23 mouse cellular contexts compared by ENCODE assay signal in genomic region chr13:111925349-111925748, GRCm38 (mm10).
DNase-seq lines count a peak whose midpoint lies in the region; ATAC-seq and TF ChIP-seq lines count a peak whose summit lies in the region.
"Had no signal": no experiment of that assay in that cellular context is flagged by ENCODE, and none has a peak within 500 bp of the region (broad histone marks: within the 10 kb centered on the region; RNA-seq: fewer than 3 reads in every experiment).

No protein-coding gene starts in this region.

- no peak overlapping the region for H3K9ac ChIP-seq in hindbrain, embryonic 16.5 days (ENCODE audit: low read depth, low read length)
- no peak overlapping the region for H3K9ac ChIP-seq in forebrain, embryonic 12.5 days
- H3K9ac ChIP-seq: embryonic facial prominence, embryonic 13.5 days; heart, embryonic 15.5 days; lung, embryonic 14.5 days; neural tube, embryonic 12.5 days had no signal

- no peak overlapping the region for H3K4me2 ChIP-seq in hindbrain, embryonic 16.5 days (ENCODE audit: low read length)
- H3K4me2 ChIP-seq in forebrain, embryonic 12.5 days = no peak overlapping the region
- H3K4me2 ChIP-seq: embryonic facial prominence, embryonic 13.5 days; heart, embryonic 15.5 days; lung, embryonic 14.5 days; midbrain, embryonic 11.5 days; neural tube, embryonic 12.5 days had no signal

- no peak for TF ChIP-seq POLR2A in brain, embryonic 14.5 days (IDR thresholded peaks at IDR 0.05; ENCODE audit: borderline replicate concordance, extremely low read depth, insufficient read depth, insufficient read length, poor library complexity, severe bottlenecking)

- H3K4me3 ChIP-seq in hindbrain, embryonic 16.5 days (ENCODE audit: low read length) = no peak overlapping the region
- no peak overlapping the region for H3K4me3 ChIP-seq in hindbrain, embryonic 10.5 days
- no peak overlapping the region for H3K4me3 ChIP-seq in forebrain, embryonic 12.5 days (replicated peaks)
- H3K4me3 ChIP-seq: embryonic facial prominence, embryonic 13.5 days; heart, adult 2 months; heart, embryonic 15.5 days; limb, embryonic 10.5 days; neural tube, embryonic 12.5 days had no signal

- no peaks in the 10 kb centered on the region for H3K9me3 ChIP-seq in hindbrain, embryonic 16.5 days (ENCODE audit: control insufficient read depth, low read length)
- peaks cover 17% of the 10 kb centered on the region for H3K9me3 ChIP-seq in hindbrain, embryonic 10.5 days
- H3K9me3 ChIP-seq in forebrain, embryonic 12.5 days = peaks cover 5% of the 10 kb centered on the region; the same call in 1 of the 2 replicates
- H3K9me3 ChIP-seq: G1E; heart, embryonic 15.5 days had no signal

- H3K36me3 ChIP-seq in hindbrain, embryonic 16.5 days (ENCODE audit: control insufficient read depth, insufficient read depth, low read length) = no peaks in the 10 kb centered on the region
- no peaks in the 10 kb centered on the region for H3K36me3 ChIP-seq in hindbrain, embryonic 10.5 days
- 0 out of 2 replicates have a peak, but pooled peaks cover 3% of the 10 kb centered on the region for H3K36me3 ChIP-seq in forebrain, embryonic 12.5 days (replicated peaks)
- H3K36me3 ChIP-seq: embryonic facial prominence, embryonic 13.5 days; G1E; heart, embryonic 15.5 days; neural tube, embryonic 12.5 days had no signal

- WGBS in hindbrain, embryonic 16.5 days = 70% methylated on average over 7 of the region's 7 CpGs
- WGBS in hindbrain, embryonic 10.5 days = 96% methylated on average over 7 of the region's 7 CpGs
- WGBS in forebrain, embryonic 12.5 days = 93% methylated on average over 7 of the region's 7 CpGs

- ATAC-seq in hindbrain, embryonic 16.5 days = peak; percentile 40; the same call in 1 of the 2 replicates
- peak; percentile 45; the same call in 1 of the 2 replicates for ATAC-seq in erythroblast, adult 5-6 weeks (replicated peaks; ENCODE audit: low FRiP score, poor library complexity, severe bottlenecking)
- no peak for ATAC-seq in forebrain, embryonic 12.5 days (ENCODE audit: low FRiP score)
- ATAC-seq: activated CD4-positive, CD25-positive, alpha-beta regulatory T cell, adult 4 months had no signal

- H3K27ac ChIP-seq in hindbrain, embryonic 16.5 days (ENCODE audit: low read depth, low read length) = 0 out of 2 replicates have a peak overlapping the region, but pooled peaks have one; percentile 21
- no peak overlapping the region for H3K27ac ChIP-seq in hindbrain, embryonic 10.5 days
- no peak overlapping the region for H3K27ac ChIP-seq in forebrain, embryonic 12.5 days
- H3K27ac ChIP-seq: embryonic facial prominence, embryonic 13.5 days; heart, adult 2 months; heart, embryonic 15.5 days; limb, embryonic 10.5 days; neural tube, embryonic 12.5 days had no signal

- DNase-seq in hindbrain, embryonic 10.5 days (ENCODE audit: low spot score) = no peak
- DNase-seq in brain, embryonic 14.5 days (ENCODE audit: low read depth) = peak; percentile 33
- peak; percentile 25 for DNase-seq in cerebellum, adult 8-10 months
- DNase-seq in spleen, postnatal 4 days (ENCODE audit: low spot score in 2 of 2) = no peak
- no peak for DNase-seq in adrenal gland, adult 8-10 months
- DNase-seq: adrenal gland, postnatal 25 days; heart, adult 2 months; kidney, adult 9 months; kidney, postnatal 25 days; lung, embryonic 14.5 days; lung, postnatal 4 days; spleen, adult 18-20 months; thymus, adult 18-20 months had no signal

- H3K27me3 ChIP-seq in hindbrain, embryonic 16.5 days (replicated peaks; ENCODE audit: control insufficient read depth, insufficient read depth, low read length) = no peaks in the 10 kb centered on the region
- H3K27me3 ChIP-seq in hindbrain, embryonic 10.5 days (ENCODE audit: insufficient read depth, poor library complexity, severe bottlenecking) = no peaks in the 10 kb centered on the region
- no peaks in the 10 kb centered on the region for H3K27me3 ChIP-seq in forebrain, embryonic 12.5 days
- H3K27me3 ChIP-seq: embryonic facial prominence, embryonic 13.5 days; heart, embryonic 15.5 days; neural tube, embryonic 12.5 days had no signal

- no peak for TF ChIP-seq CTCF in brain, embryonic 14.5 days (IDR thresholded peaks at IDR 0.05; ENCODE audit: borderline replicate concordance, extremely low read depth, insufficient read depth, insufficient read length)

- H3K4me1 ChIP-seq in hindbrain, embryonic 16.5 days (ENCODE audit: control insufficient read depth, insufficient read depth, low read depth, low read length) = no peaks in the 10 kb centered on the region
- H3K4me1 ChIP-seq in hindbrain, embryonic 10.5 days (replicated peaks) = 0 out of 2 replicates have a peak, but pooled peaks cover 3% of the 10 kb centered on the region
- H3K4me1 ChIP-seq in forebrain, embryonic 12.5 days = no peaks in the 10 kb centered on the region
- H3K4me1 ChIP-seq: embryonic facial prominence, embryonic 13.5 days; heart, embryonic 15.5 days; limb, embryonic 10.5 days; neural tube, embryonic 12.5 days had no signal

Comparison
In these comparisons a context has a peak if more than half of its experiments do, and no peak if none do; other contexts are left out.
1. DNase-seq: peak in brain, embryonic 14.5 days (single experiment) and cerebellum, adult 8-10 months (single experiment); none in hindbrain, embryonic 10.5 days (single experiment), spleen, postnatal 4 days (0 of 2) and adrenal gland, adult 8-10 months (single experiment).